Mouse (Mus musculus): ENCODE results near the gene Fam25c.
"Not testable (repeated sequence)": the region's sequence is repeated elsewhere in the genome, so short reads cannot be mapped to it uniquely, and the experiment has no call there.

Gene Fam25c

GRCm38 (mm10) chr14:34331886-34332285 lies 23.3 kb downstream of the Fam25c start:
- DNase-seq (ENCODE audit: low read depth, low spot score): no peak

GRCm38 (mm10) chr14:34330657-34331158 lies 24.5 kb downstream of the Fam25c start:
- DNase-seq (ENCODE audit: low read depth, low spot score): no peak

- DNase-seq (ENCODE audit: low read depth, low spot score): no peak
Measured at GRCm38 (mm10) chr14:34327618-34328017, 27.6 kb downstream of the Fam25c start.

- no peak for DNase-seq (ENCODE audit: low read depth, low spot score)
Measured at GRCm38 (mm10) chr14:34326606-34327005, 28.6 kb downstream of the Fam25c start.

GRCm38 (mm10) chr14:34323576-34324085 lies 31.6 kb downstream of the Fam25c start:
- DNase-seq (ENCODE audit: low read depth, low spot score): peak; percentile 88

- DNase-seq (ENCODE audit: low read depth, low spot score): no peak
Measured at GRCm38 (mm10) chr14:34318113-34318512, 37.1 kb downstream of the Fam25c start.

- no peak for DNase-seq (ENCODE audit: low read depth, low spot score)
Measured at GRCm38 (mm10) chr14:34317431-34317830, 37.8 kb downstream of the Fam25c start.

GRCm38 (mm10) chr14:34316346-34316745 lies 38.9 kb downstream of the Fam25c start:
- peak; percentile 51 for DNase-seq (ENCODE audit: low read depth, low spot score)

- no peak for DNase-seq (ENCODE audit: low read depth, low spot score)
Measured at GRCm38 (mm10) chr14:34314796-34315195, 40.4 kb downstream of the Fam25c start.

GRCm38 (mm10) chr14:34314383-34314782 lies 40.9 kb downstream of the Fam25c start:
- DNase-seq (ENCODE audit: low read depth, low spot score): not testable (repeated sequence)

GRCm38 (mm10) chr14:34313612-34314011 lies 41.6 kb downstream of the Fam25c start:
- no peak for DNase-seq (ENCODE audit: low read depth, low spot score)

- peak; percentile 84 for DNase-seq (ENCODE audit: low read depth, low spot score)
Measured at GRCm38 (mm10) chr14:34312339-34313048, 42.7 kb downstream of the Fam25c start.

GRCm38 (mm10) chr14:34311691-34312090 lies 43.5 kb downstream of the Fam25c start:
- DNase-seq (ENCODE audit: low read depth, low spot score): peak; percentile 60

GRCm38 (mm10) chr14:34311021-34311631 lies 44.1 kb downstream of the Fam25c start:
- peak; percentile 54 for DNase-seq (ENCODE audit: low read depth, low spot score)

GRCm38 (mm10) chr14:34310234-34310965 lies 44.8 kb downstream of the Fam25c start, which contains the start of the genes Shld2 and Glud1:
TSS of gene Shld2 (minus strand) at chr14:34310493.
TSS of gene Glud1 (plus strand) at chr14:34310727.
- peak; percentile 91 for DNase-seq (ENCODE audit: low read depth, low spot score)

- DNase-seq (ENCODE audit: low read depth, low spot score): no peak
Measured at GRCm38 (mm10) chr14:34309907-34310233, 45.4 kb downstream of the Fam25c start.

- DNase-seq (ENCODE audit: low read depth, low spot score): no peak
Measured at GRCm38 (mm10) chr14:34309266-34309665, 46.0 kb downstream of the Fam25c start.

- DNase-seq (ENCODE audit: low read depth, low spot score): peak; percentile 51
Measured at GRCm38 (mm10) chr14:34303265-34303680, 52.0 kb downstream of the Fam25c start.

GRCm38 (mm10) chr14:34302681-34303242 lies 52.5 kb downstream of the Fam25c start:
- peak; percentile 34 for DNase-seq (ENCODE audit: low read depth, low spot score)
